Mouse (Mus musculus) intestine, embryonic 16.5 days (tissue): Measurements from ENCODE around the gene Pls1. TPM values are rescaled to one million over a fixed set of nuclear protein-coding genes. Genes with fewer than 3 reads are reported as not detected.

Experiments used
- ATAC-seq: fragments of 200-750 bp; cut with Nextera tagmentation; 2 replicates; pipeline ENCODE4 v1.8.0; 2017; ENCODE audit warnings: moderate TSS enrichment, moderate library complexity
- H3K27ac ChIP-seq: fragments of 300-500 bp; sonication (generic); 2 replicates; pipeline ENCODE4 v1.5.1; 2014; ENCODE audit warnings: mild to moderate bottlenecking, low read length
- H3K27me3 ChIP-seq: fragments of 300-500 bp; sonication (generic); replicated peaks from 2 replicates; pipeline ENCODE4 v1.6.1; 2014; ENCODE audit warnings: low read length, control low read depth, mixed read lengths; ENCODE audit not compliant: control insufficient read depth, insufficient read depth
- H3K36me3 ChIP-seq: fragments of 300-500 bp; sonication (generic); 2 replicates; pipeline ENCODE4 v1.6.1; 2014; ENCODE audit warnings: low read length, control low read depth; ENCODE audit not compliant: control insufficient read depth, insufficient read depth
- H3K4me1 ChIP-seq: fragments of 300-500 bp; sonication (generic); 2 replicates; pipeline ENCODE4 v1.6.1; 2014; ENCODE audit warnings: low read length, control low read depth, mixed read lengths; ENCODE audit not compliant: control insufficient read depth, insufficient read depth
- H3K4me2 ChIP-seq: fragments of 300-500 bp; sonication (generic); 2 replicates; pipeline ENCODE4 v1.6.1; 2014; ENCODE audit warnings: low read depth, low read length, control low read depth
- H3K4me3 ChIP-seq: fragments of 300-500 bp; sonication (generic); 2 replicates; pipeline ENCODE4 v1.5.1; 2014; ENCODE audit warnings: mild to moderate bottlenecking, low read length
- H3K9ac ChIP-seq: fragments of 300-500 bp; sonication (generic); 2 replicates; pipeline ENCODE4 v1.6.1; 2014; ENCODE audit warnings: low read depth, low read length
- H3K9me3 ChIP-seq: fragments of 300-500 bp; sonication (generic); 2 replicates; pipeline ENCODE4 v1.6.1; 2016; ENCODE audit warnings: low read length, control low read depth; ENCODE audit not compliant: control insufficient read depth
- WGBS: fragments of 180-500 bp; shearing (Covaris S2); extraction: QIAGEN DNeasy Blood & Tissue Kit; methylation state at CpG from one replicate; pipeline ENCODE4 v1.1.7; 2014; 5-methylcytosine and 5-hydroxymethylcytosine counted together
- polyA plus RNA-seq: library from polyadenylated mRNA; unstranded; fragments of >200 nt; fragmentation: Nextera tagmentation; extraction: Ambion mirVana; gene quantifications from 2 replicates; pipeline ENCODE4 v1.2.1, GENCODE M21; 2015

Gene Pls1
- polyA plus RNA-seq, 1 experiment from 2014 or later: 143 TPM

- Histone ChIP-seq H3K27me3 (no peaks in the 10 kb centered on the region), H3K4me1 (0 out of 2 replicates have a peak, but pooled peaks cover 5% of the 10 kb centered on the region), H3K4me2 (0 out of 2 replicates have a peak overlapping the region, but pooled peaks have one; percentile 16), H3K4me3 (no peak overlapping the region), H3K9ac (no peak overlapping the region), H3K27ac (peak overlapping the region; percentile 84), H3K9me3 (no peaks in the 10 kb centered on the region), H3K36me3 (no peaks in the 10 kb centered on the region)
- WGBS: 58% methylated on average over 15 of the region's 15 CpGs
- ATAC-seq: peak; percentile 70
These were observed 50.9 kb downstream of the Pls1 start for GRCm38 (mm10) chr9:95793986-95794744.

- Histone ChIP-seq H3K9ac (no peak overlapping the region), H3K4me1 (no peaks in the 10 kb centered on the region), H3K9me3 (no peaks in the 10 kb centered on the region), H3K4me2 (no peak overlapping the region), H3K36me3 (no peaks in the 10 kb centered on the region), H3K27ac (no peak overlapping the region), H3K4me3 (no peak overlapping the region), H3K27me3 (no peaks in the 10 kb centered on the region)
- WGBS: 91% methylated on average over 16 of the region's 16 CpGs
- ATAC-seq: no peak
These were observed 60.1 kb downstream of the Pls1 start for GRCm38 (mm10) chr9:95784888-95785511.

- WGBS: 70% methylated on average over 17 of the region's 17 CpGs
- no peaks in the 10 kb centered on the region for H3K36me3 ChIP-seq
- H3K4me1 ChIP-seq: no peaks in the 10 kb centered on the region
- no peaks in the 10 kb centered on the region for H3K27me3 ChIP-seq
- no peak overlapping the region for H3K27ac ChIP-seq
- no peak overlapping the region for H3K4me3 ChIP-seq
- H3K4me2 ChIP-seq: no peak overlapping the region
- H3K9me3 ChIP-seq: no peaks in the 10 kb centered on the region
- 0 out of 2 replicates have a peak, but pooled peaks have one; percentile 13 for ATAC-seq
- H3K9ac ChIP-seq: no peak overlapping the region
These were observed 61.3 kb downstream of the Pls1 start for GRCm38 (mm10) chr9:95783646-95784293.

GRCm38 (mm10) chr9:95771671-95772070 is 73.4 kb downstream of the Pls1 start:
- Histone ChIP-seq H3K4me2 (no peak overlapping the region), H3K9me3 (no peaks in the 10 kb centered on the region), H3K4me1 (no peaks in the 10 kb centered on the region), H3K9ac (no peak overlapping the region), H3K27me3 (no peaks in the 10 kb centered on the region), H3K4me3 (no peak overlapping the region), H3K27ac (no peak overlapping the region), H3K36me3 (no peaks in the 10 kb centered on the region)
- WGBS: 51% methylated on average over 2 of the region's 2 CpGs
- ATAC-seq: no peak

- Histone ChIP-seq H3K4me2 (no peak overlapping the region), H3K27ac (no peak overlapping the region), H3K9ac (no peak overlapping the region), H3K36me3 (no peaks in the 10 kb centered on the region), H3K9me3 (no peaks in the 10 kb centered on the region), H3K27me3 (no peaks in the 10 kb centered on the region), H3K4me1 (no peaks in the 10 kb centered on the region), H3K4me3 (no peak overlapping the region)
- WGBS: 80% methylated on average over 4 of the region's 4 CpGs
- no peak for ATAC-seq
These were observed 81.9 kb downstream of the Pls1 start for GRCm38 (mm10) chr9:95763218-95763617.

- no peak overlapping the region for H3K4me3 ChIP-seq
- no peaks in the 10 kb centered on the region for H3K9me3 ChIP-seq
- no peaks in the 10 kb centered on the region for H3K36me3 ChIP-seq
- no peak overlapping the region for H3K4me2 ChIP-seq
- H3K9ac ChIP-seq: no peak overlapping the region
- no peak overlapping the region for H3K27ac ChIP-seq
- 89% methylated on average over 3 of the region's 3 CpGs for WGBS
- no peak for ATAC-seq
- H3K27me3 ChIP-seq: no peaks in the 10 kb centered on the region
- H3K4me1 ChIP-seq: no peaks in the 10 kb centered on the region
These were observed 82.9 kb downstream of the Pls1 start for GRCm38 (mm10) chr9:95762228-95762627.

- no peak for ATAC-seq
- Histone ChIP-seq H3K4me2 (no peak overlapping the region), H3K27ac (no peak overlapping the region), H3K4me1 (no peaks in the 10 kb centered on the region), H3K36me3 (no peaks in the 10 kb centered on the region), H3K9me3 (no peaks in the 10 kb centered on the region), H3K9ac (no peak overlapping the region), H3K27me3 (no peaks in the 10 kb centered on the region), H3K4me3 (no peak overlapping the region)
- WGBS: 88% methylated on average over 8 of the region's 8 CpGs
These were observed 83.7 kb downstream of the Pls1 start for GRCm38 (mm10) chr9:95761381-95761780.

- Histone ChIP-seq H3K9me3 (no peaks in the 10 kb centered on the region), H3K4me2 (peak overlapping the region; percentile 89), H3K4me1 (peaks cover 4% of the 10 kb centered on the region; the same call in 1 of the 2 replicates), H3K36me3 (no peaks in the 10 kb centered on the region), H3K9ac (no peak overlapping the region), H3K27ac (no peak overlapping the region), H3K4me3 (peak overlapping the region; percentile 79), H3K27me3 (peaks cover 5% of the 10 kb centered on the region; the same call in 1 of the 2 replicates)
- ATAC-seq: no peak
- WGBS: 39% methylated on average over 9 of the region's 9 CpGs
These were observed 94.4 kb downstream of the Pls1 start for GRCm38 (mm10) chr9:95750746-95751145.

GRCm38 (mm10) chr9:95750037-95750511 is 95.0 kb downstream of the Pls1 start, which contains the start of gene Trpc1:
Gene Trpc1 (minus strand): TSS chr9:95750375.
- H3K4me2 ChIP-seq: peak within 1 kb of the TSS; percentile 89
- peak within 1 kb of the TSS; percentile 84 for H3K9ac ChIP-seq
- H3K9me3 ChIP-seq: no peaks in the 10 kb centered on the region
- H3K36me3 ChIP-seq: no peaks in the 10 kb centered on the region
- peak; percentile 99 for ATAC-seq
- WGBS: under 1% methylated on average over 45 of the region's 56 CpGs
- peaks cover 8% of the 10 kb centered on the region; the same call in 1 of the 2 replicates for H3K4me1 ChIP-seq
- H3K27ac ChIP-seq: peak within 1 kb of the TSS; percentile 45; the same call in 1 of the 2 replicates
- peak within 1 kb of the TSS; percentile 79 for H3K4me3 ChIP-seq
- peaks cover 5% of the 10 kb centered on the region; the same call in 1 of the 2 replicates for H3K27me3 ChIP-seq
